Mouse (Mus musculus) cortical plate, adult 2 months (tissue): ENCODE data around the gene Tbx21. TPM values are rescaled to one million over a fixed set of nuclear protein-coding genes. Genes with fewer than 3 reads are reported as not detected.

Source experiments
- H3K27ac ChIP-seq: fragments of 200-500 bp; 2 replicates; pipeline ENCODE4 v1.5.1; 2012; ENCODE audit warnings: low read length, control low read depth, inconsistent platforms; ENCODE audit not compliant: insufficient read depth
- H3K4me1 ChIP-seq: fragments of 200-500 bp; 2 replicates; pipeline ENCODE4 v1.6.1; 2011; ENCODE audit warnings: low read length; ENCODE audit not compliant: control insufficient read depth, insufficient read depth
- H3K4me3 ChIP-seq: fragments of 200-500 bp; 2 replicates; pipeline ENCODE4 v1.5.1; 2011; ENCODE audit warnings: mild to moderate bottlenecking, low read length, control low read depth; ENCODE audit not compliant: insufficient read depth
- CTCF ChIP-seq: fragments of 200-500 bp; IDR thresholded peaks from 2 replicates; pipeline ENCODE4 v1.5.1; 2011; ENCODE audit warnings: mild to moderate bottlenecking, control low read depth, low read length; ENCODE audit not compliant: insufficient read depth; ENCODE audit errors: extremely low read depth
- POLR2A ChIP-seq: fragments of 200-500 bp; IDR thresholded peaks from 2 replicates; pipeline ENCODE4 v1.6.1; 2011; ENCODE audit warnings: mild to moderate bottlenecking, low read length, control low read depth; ENCODE audit not compliant: insufficient read depth; ENCODE audit errors: extremely low read depth
- polyA plus RNA-seq: library from polyadenylated mRNA; depleted of rRNA; stranded (reverse); fragments of >200 nt; gene quantifications from 2 replicates; pipeline ENCODE4 v1.2.3, GENCODE M21; 2012

The Tbx21 gene
- polyA plus RNA-seq, 1 experiment, result 0.10 TPM

DNA sequence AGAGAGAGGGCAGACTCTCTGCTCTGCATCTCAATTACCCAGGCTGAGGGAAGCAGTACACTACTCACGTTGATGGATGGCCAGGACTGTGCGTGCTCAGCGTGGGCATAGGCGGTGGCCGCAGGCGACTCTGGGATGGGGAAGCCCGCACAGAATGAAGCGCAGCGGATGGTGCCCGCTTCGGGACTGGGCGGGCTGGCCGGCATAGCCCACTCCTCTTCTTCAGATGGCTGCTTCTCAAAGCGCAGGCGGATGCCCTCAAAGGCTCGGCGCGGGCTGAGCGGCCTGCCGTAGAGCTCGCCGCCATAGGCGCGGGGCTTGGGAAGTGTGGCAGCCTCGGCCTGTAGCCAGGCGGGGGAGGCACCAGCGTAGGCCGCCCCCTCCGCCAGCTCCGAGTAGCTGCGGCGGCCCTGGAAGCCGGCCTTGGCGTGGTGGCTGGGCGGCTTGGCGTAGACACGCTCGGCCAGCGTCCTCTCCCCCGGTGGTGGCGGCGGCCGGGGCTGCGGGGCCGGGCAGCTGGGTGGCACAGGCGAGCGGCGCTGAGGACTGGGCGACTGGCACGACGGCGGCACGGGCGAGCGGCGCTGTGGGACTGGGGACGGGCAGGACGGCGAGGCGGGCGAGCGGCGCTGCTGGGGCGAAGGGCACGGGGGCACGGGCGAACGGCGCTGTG lies 23.6 kb upstream of the Tbx21 start:
- no peak for TF ChIP-seq POLR2A
- Histone ChIP-seq H3K4me1 (0 out of 2 replicates have a peak, but pooled peaks cover 2% of the 10 kb centered on the region), H3K27ac (peak overlapping the region; percentile 43; the same call in 1 of the 2 replicates), H3K4me3 (peak overlapping the region; percentile 26; the same call in 1 of the 2 replicates)

DNA sequence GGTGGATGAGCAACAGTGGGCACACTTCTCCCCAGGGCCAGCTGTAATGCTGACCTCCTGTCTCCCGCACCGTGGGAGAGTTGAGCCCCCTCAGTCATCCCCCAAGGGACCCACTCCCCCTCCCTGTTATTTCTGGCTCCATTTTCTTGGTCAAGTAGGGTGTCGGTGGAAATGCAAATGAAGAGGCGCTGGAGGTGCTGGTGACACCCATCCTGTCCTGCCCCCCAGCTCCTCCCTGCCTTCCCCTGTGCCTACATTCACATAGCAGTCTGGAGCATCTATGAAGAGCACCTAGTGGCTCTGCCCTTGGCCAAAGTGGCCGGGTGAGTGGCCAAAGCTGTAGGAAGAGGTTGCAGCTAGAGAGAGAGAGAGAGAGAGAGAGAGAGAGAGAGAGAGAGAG lies 18.1 kb upstream of the Tbx21 start:
- no peak for TF ChIP-seq CTCF
- TF ChIP-seq POLR2A, result no peak
- H3K27ac ChIP-seq, result no peak overlapping the region
- H3K4me1 ChIP-seq, result no peaks in the 10 kb centered on the region
- no peak overlapping the region for H3K4me3 ChIP-seq

DNA sequence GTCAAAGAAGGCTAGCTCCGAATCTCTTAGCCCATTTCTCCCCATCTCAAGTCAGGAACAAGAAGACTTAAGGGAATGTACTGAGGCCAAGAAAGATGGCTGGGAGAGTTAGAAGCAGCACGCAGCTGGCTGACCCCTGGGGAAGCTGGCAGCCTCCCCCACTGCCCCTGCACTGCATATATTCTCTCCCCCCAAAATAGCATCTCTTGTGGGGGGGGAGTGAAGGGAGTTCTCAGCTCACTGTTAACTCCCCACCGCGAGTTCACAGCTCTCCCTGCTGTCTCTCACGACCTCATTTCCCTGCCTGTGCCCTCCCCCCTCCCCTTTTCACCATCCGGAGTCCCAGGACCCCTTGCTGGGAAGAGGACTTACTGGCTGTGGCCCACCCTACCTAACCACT lies 17.1 kb upstream of the Tbx21 start:
- no peak for TF ChIP-seq POLR2A
- TF ChIP-seq CTCF, result no peak
- H3K27ac ChIP-seq, result no peak overlapping the region

DNA sequence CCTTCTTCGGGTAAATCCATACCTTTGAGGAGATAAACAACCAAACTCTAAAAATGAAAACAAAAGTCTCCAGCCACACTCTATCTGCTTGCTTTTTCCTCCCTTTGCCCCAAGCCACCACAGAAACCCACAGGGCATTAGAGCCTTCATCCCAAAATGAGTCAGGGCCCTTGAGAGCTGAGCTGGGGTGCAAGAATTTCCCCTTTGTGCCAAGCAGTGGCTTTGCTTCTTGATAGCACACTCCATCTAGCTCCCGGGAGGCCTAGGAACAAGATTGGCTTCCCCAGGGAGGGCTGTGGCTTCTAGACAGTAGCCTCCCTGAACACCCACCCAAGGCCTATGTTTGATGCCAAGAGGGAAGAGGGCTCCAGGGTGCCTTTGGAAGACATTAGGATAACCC lies 16.6 kb upstream of the Tbx21 start:
- H3K4me3 ChIP-seq, result no peak overlapping the region
- H3K27ac ChIP-seq, result no peak overlapping the region
- TF ChIP-seq CTCF (no peak), POLR2A (no peak)
- H3K4me1 ChIP-seq, result no peaks in the 10 kb centered on the region

More for the DNA sequence above, 17.1 kb upstream of the Tbx21 start:
- Histone ChIP-seq H3K4me3 (no peak overlapping the region), H3K4me1 (no peaks in the 10 kb centered on the region)

DNA sequence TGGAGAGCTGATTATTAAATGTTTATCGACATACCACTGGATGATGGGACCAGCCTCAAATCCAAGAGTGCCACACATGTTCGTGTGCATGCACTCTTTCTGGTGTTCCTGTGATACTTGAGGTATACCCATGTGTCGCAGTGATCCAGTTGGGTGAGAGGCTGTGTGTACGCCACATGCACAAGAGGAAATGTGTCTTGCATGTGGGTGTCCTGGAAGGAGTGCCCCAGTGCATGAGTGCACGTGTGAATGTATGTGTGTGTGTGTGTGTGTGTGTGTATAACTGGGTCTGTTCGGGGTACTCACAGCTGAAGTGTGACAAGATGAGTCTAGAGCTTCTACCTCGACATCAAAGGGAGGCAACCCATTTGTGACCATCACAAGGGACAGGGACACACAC lies 15.2 kb upstream of the Tbx21 start:
- Histone ChIP-seq H3K4me1 (no peaks in the 10 kb centered on the region), H3K4me3 (no peak overlapping the region), H3K27ac (no peak overlapping the region)
- TF ChIP-seq CTCF (no peak), POLR2A (no peak)

DNA sequence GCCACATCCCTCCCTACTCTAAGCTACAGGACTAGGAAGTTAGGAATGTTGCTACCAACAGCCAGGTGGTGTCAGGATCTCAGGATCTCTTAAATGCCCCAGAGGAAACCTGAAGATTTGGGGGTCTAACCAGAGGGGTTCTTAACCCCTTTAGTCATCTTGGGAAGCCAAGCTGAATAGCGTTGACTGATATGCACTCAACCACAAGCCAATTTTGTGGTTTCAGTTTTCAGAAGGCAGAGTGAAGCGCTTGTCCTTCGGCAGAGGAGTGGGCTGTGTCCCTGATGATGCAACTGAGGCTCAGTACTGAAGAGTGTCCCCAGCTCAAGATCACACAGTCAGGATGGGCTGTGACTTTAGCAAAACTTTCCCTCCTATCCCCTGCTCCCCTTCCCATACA lies 13.8 kb upstream of the Tbx21 start:
- TF ChIP-seq CTCF (no peak), POLR2A (no peak)
- no peak overlapping the region for H3K4me3 ChIP-seq
- H3K27ac ChIP-seq, result no peak overlapping the region
- H3K4me1 ChIP-seq, result no peaks in the 10 kb centered on the region

DNA sequence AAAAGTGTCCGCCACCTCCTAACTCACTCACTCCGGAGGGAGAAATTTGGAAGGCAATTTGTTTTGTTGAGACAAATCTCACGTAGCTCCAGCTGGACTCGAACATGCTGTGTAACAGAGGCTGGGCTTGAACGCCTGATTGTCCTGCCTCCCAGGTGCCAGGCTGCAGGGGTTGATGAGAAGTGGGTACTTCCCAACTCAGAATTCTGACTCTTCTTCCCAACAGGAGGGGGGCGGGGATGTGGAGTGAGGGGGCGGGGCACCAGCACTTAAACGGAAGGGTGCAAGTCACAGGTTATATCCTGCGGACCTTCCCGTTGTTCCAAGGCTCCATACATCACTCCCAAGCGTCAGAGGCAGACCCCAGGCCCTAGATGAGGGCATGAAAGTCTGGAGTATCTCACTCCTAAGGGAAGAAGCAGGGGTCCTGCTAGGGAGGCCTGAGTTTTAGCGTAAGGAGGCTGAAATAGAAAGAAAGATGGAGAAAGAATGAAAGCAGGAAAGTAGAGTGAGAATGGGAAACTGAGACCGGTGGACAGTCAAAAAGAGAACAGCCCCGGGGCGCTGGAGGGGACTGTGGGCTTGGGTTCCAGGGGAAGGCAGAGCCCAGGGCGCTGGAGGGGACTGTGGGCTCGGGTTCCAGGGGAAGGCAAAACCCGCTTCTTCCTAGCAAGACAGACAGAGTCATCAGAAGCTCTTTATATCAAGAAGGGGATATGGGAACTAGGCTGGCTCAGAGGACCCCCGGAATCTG lies 12.5 kb upstream of the Tbx21 start:
- Histone ChIP-seq H3K27ac (no peak overlapping the region), H3K4me3 (peak overlapping the region; percentile 10; the same call in 1 of the 2 replicates), H3K4me1 (no peaks in the 10 kb centered on the region)
- no peak for TF ChIP-seq POLR2A
- TF ChIP-seq CTCF, result no peak

DNA sequence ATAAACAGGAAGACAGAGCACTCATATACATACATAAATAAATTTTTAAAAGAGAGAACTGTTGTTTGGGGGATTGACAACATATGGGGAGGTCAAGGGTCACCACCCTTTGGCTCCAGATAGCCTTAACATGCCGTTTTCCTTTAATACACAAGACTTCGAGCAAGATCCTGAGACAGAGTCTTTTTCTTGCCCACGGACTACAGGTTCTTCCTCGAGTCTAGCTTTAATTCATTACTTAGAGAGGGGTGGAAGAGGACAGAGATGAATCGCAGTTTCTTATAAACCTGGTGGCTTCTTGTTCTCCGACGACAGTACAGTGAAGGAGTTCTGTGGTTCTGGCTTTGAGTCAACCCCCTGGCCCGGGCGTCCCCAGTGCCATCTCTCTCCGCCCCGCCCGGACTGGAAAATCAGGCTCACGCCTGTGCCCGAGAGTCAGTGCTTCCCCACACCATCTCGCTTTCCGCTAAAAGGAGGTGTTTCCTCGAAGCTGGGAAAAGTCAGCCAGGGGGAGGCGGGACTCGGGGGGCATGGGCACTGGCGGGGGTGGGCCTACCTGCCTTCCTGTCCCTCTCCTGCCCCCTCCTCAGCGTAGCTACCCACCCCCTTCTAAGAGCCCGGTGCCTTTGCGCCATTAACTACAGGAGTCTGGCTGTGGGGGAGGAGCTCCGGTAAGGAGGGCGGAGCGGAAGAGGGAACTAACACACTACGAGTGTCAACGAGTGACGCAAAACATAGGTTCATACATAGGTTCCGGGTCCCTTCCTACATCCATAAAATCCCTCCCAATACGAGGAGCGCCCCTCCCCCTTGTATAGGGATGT lies 11.7 kb upstream of the Tbx21 start:
- Histone ChIP-seq H3K4me3 (peak overlapping the region; percentile 10; the same call in 1 of the 2 replicates), H3K27ac (no peak overlapping the region), H3K4me1 (no peaks in the 10 kb centered on the region)
- no peak for TF ChIP-seq POLR2A
- no peak for TF ChIP-seq CTCF

DNA sequence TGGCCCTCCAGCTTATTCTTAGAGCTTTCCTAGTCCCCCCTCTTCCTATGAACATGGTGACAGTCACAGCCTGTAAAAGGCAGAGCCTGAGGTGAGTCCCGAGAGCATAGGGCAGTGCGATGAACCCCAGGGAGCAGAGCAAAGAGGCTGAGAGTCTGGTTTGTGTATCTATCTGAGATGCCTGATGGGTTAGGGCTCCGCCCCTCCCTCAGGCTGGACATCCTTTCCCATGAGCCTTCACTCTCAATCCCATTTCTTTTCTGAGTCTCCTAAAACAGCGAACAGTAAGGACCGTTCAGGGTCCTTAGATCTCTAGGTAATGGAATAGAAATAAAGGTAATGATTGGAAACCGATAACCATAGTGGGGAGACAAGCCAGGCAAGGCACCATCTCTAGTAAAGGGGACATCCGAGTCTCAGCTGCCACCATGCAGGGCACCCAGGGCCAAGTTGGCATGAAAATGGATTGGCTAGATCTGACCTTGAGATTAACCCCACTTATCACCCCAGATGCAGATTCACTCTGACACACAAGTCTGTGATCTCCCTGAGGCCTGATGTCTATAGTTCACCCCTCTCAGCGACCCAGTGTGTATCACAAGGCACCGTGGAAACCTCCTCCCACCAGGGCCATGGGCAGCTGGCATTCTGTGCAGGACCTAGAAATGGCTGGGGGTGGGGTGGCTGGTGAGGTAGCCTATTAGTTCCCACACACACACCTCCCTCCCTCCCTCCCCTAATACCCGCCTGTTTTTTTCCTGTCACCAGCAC lies 9.3 kb upstream of the Tbx21 start:
- no peak overlapping the region for H3K27ac ChIP-seq
- H3K4me1 ChIP-seq, result no peaks in the 10 kb centered on the region
- no peak for TF ChIP-seq CTCF
- no peak overlapping the region for H3K4me3 ChIP-seq
